Mouse (Mus musculus): ENCODE measurements at regions not wholly inside any gene's neighbourhood (a gene's known extent, or its start where the extent isn't known, plus 50 kb on each side); places are given as distances from the start of the nearest gene placed in this dataset.

- no peak for TF ChIP-seq CHD2 (IDR thresholded peaks at IDR 0.05; ENCODE audit: low read depth, low read length)
- no peak for TF ChIP-seq ZNF384 (IDR thresholded peaks at IDR 0.05; ENCODE audit: low read depth, low read length)
Measured at GRCm38 (mm10) chr16:9457574-9457973, 537.8 kb downstream of the Grin2a start.

Data from ES-E14 (cell line).